Mouse (Mus musculus) spleen, adult 18-20 months (tissue): ENCODE measurements around the gene Cryba1.

Source experiments
- DNase-seq, 2 experiments: peaks; one replicate each; pipeline ENCODE4 v3.0.0; 2022; ENCODE audit warnings: mixed read lengths in 2 of 2

The Cryba1 gene

DNA sequence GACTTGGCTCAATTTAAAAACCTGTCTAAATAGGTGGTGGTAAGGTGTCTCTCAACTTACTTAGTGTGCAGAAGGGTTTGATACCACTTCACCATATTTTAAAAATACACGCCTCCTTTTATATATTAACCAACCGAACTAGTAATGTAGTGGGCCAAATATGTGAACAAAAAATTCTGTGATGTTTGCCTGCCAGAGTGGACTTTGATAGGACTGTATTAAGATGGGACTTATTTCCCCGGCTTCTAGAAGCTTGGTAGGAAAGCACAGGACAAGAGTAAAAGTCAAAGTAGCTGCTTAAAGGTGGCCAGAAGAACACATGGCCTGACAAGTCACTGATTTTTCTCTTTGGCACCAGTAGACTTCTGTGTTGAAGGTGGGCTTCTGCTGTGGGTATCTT is 11.3 kb downstream of the Cryba1 start:
- DNase-seq, result no peak

- DNase-seq, result no peak
These were observed 16.0 kb downstream of the Cryba1 start for GRCm38 (mm10) chr11:77709039-77709438.

DNA sequence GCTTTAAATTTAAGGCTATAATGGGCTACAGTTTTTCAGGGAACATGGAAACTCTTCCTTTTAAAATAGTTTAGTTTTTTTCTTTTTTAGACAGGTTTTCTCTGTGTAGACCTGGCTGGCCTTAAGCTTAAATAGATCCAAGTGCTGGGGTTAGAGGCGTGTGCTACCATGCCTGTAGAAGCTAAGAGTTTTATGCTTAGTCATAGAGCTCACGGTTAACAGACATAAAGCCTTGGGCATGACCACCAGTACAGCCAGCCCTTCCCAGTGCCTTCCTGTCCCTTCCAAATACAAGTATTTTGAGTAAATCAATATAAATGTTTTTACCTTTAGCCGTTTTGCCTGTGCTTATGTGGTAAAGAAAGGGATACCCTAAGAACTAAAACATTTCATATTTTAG is 19.2 kb downstream of the Cryba1 start:
- no peak for DNase-seq

- DNase-seq, result no peak
These were observed 27.9 kb downstream of the Cryba1 start for GRCm38 (mm10) chr11:77697232-77697631.

GRCm38 (mm10) chr11:77693026-77693425 is 32.1 kb downstream of the Cryba1 start:
- DNase-seq, result no peak

DNA sequence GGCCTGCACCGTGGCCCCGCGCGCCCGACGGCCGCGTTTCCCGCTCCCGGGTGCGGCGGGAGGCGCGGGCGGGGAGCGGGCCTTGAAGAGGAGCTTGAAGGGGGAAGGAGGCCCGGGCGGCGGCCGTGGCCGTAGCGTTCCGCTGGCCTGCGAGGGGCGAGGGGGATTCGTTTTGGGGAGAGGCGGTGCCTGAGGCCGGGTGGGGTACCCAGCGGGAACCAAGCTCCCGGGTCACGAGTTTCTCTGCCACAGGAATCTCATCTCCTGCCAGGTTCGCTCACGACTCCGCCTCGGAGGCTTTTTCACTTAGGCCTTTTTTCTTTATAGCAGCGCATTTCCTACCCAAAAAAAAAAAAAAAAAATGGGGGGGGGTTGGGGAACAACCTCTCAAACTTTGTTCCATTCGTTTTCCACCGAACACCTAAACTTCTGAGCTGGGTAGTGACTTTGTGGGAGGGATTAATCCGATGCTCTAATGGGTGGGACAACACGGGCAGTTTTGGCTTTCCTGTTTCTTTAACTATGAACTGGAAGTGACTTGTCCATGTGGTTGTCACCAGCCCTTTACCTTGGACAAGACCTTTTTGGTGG is 37.4 kb downstream of the Cryba1 start:
- peak; percentile 38 to 49 for DNase-seq

DNA sequence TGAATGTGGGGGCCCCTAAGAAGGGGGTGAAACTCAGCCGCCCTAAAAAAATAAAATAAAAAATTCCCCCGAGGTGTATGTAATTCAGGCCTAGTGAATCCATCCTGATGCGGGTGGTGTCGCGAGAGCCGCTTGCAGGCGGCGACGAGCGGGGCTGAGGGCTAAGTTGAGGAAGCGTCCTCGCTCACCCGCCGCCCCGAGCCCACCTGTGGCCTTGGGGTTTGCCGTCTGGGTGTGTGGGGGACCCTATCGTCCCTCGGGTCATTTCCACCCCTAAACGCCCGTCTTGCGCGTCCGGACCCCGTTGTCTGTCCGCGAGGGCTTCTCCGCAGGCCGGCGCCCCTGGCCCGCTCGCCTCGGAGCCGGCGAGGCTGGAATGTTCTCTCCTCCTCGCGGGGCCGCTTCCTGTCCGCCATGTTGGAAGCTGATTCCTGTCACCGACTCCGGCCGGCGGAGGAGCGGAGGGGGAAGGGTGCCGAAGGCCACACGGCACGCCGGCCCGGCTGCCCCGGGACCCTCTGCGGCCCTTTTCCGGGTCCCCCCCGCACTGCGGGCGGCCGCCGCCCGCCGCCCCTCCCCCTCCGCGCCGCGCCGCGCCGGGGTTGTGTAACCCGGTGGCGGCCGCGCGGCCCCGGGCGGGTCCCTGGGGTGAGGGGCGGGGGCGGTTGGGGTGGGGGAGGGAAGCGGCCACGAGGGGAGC is 38.1 kb downstream of the Cryba1 start:
- peak; percentile 55 to 65 for DNase-seq

- peak; percentile 33 to 49 for DNase-seq
These were observed 38.7 kb downstream of the Cryba1 start for GRCm38 (mm10) chr11:77686346-77686840.

- DNase-seq, result peak; percentile 98 to 99
These were observed 39.5 kb downstream of the Cryba1 start, which contains the start of gene Nufip2 for GRCm38 (mm10) chr11:77685383-77686265. Gene Nufip2 (plus strand): TSS chr11:77686155.

- no peak for DNase-seq
These were observed 40.2 kb downstream of the Cryba1 start for GRCm38 (mm10) chr11:77684896-77685295.

DNA sequence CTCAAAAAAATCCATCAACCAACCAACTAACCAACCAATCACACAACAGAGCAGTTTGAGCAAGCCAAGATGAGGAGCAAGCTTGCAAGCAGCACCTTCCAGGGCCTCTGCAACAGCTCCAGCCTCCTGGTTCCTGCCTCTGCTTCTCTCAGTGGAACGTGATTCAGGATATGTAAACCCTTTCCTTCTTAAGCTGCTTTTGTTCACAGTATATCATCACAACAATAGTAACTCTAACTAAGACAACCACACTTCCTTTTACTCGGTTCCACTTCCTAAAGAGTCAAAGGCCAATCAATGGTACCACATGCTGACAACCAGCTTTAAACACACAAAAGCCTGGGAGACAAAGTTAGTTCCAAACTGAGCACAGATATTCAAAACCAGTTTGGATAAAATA is 45.1 kb downstream of the Cryba1 start:
- no peak for DNase-seq

GRCm38 (mm10) chr11:77673428-77673991 is 51.6 kb downstream of the Cryba1 start:
- no peak for DNase-seq

GRCm38 (mm10) chr11:77672746-77673145 is 52.3 kb downstream of the Cryba1 start:
- no peak for DNase-seq
